Mouse (Mus musculus): ENCODE measurements around the gene 2010111I01Rik.

DNA sequence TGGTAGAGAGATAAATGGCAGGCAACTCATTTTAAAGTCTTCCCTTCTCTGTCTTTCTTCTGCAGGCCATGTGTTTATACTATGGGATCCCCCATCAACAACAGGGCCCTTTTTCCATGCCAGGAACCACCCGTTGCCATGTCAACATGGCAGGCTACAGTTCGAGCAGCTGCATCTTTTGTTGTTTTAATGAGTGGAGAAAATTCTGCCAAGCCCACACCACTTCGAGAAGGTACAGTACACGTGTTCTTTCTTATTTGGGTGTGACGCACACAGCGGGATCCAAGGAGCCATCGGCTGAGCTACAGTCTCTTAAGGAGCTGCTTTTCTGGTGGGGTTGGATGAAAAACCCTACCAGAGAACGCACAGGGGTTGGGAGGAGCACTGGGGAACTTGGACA, 68.3 kb downstream of the 2010111I01Rik start:
- TF ChIP-seq CTCF (IDR thresholded peaks at IDR 0.05; ENCODE audit: low read depth) (no peak), EP300 (IDR thresholded peaks at IDR 0.05; ENCODE audit: low read depth) (no peak)

Data from liver, embryonic 14.5 days (tissue).